Mouse (Mus musculus) cortical plate, adult 2 months (tissue): ENCODE measurements around the gene Gm49601. TPM values are rescaled to one million over a fixed set of nuclear protein-coding genes. Genes with fewer than 3 reads are reported as not detected.

Source experiments
- H3K27ac ChIP-seq: fragments of 200-500 bp; 2 replicates; pipeline ENCODE4 v1.5.1; 2012; ENCODE audit warnings: low read length, control low read depth, inconsistent platforms; ENCODE audit not compliant: insufficient read depth
- H3K4me1 ChIP-seq: fragments of 200-500 bp; 2 replicates; pipeline ENCODE4 v1.6.1; 2011; ENCODE audit warnings: low read length; ENCODE audit not compliant: control insufficient read depth, insufficient read depth
- H3K4me3 ChIP-seq: fragments of 200-500 bp; 2 replicates; pipeline ENCODE4 v1.5.1; 2011; ENCODE audit warnings: mild to moderate bottlenecking, low read length, control low read depth; ENCODE audit not compliant: insufficient read depth
- CTCF ChIP-seq: fragments of 200-500 bp; IDR thresholded peaks from 2 replicates; pipeline ENCODE4 v1.5.1; 2011; ENCODE audit warnings: mild to moderate bottlenecking, control low read depth, low read length; ENCODE audit not compliant: insufficient read depth; ENCODE audit errors: extremely low read depth
- POLR2A ChIP-seq: fragments of 200-500 bp; IDR thresholded peaks from 2 replicates; pipeline ENCODE4 v1.6.1; 2011; ENCODE audit warnings: mild to moderate bottlenecking, low read length, control low read depth; ENCODE audit not compliant: insufficient read depth; ENCODE audit errors: extremely low read depth
- polyA plus RNA-seq: library from polyadenylated mRNA; depleted of rRNA; stranded (reverse); fragments of >200 nt; gene quantifications from 2 replicates; pipeline ENCODE4 v1.2.3, GENCODE M21; 2012; rRNA removed

Gene Gm49601
- 156 and 173 TPM in 2 replicates for polyA plus RNA-seq

DNA sequence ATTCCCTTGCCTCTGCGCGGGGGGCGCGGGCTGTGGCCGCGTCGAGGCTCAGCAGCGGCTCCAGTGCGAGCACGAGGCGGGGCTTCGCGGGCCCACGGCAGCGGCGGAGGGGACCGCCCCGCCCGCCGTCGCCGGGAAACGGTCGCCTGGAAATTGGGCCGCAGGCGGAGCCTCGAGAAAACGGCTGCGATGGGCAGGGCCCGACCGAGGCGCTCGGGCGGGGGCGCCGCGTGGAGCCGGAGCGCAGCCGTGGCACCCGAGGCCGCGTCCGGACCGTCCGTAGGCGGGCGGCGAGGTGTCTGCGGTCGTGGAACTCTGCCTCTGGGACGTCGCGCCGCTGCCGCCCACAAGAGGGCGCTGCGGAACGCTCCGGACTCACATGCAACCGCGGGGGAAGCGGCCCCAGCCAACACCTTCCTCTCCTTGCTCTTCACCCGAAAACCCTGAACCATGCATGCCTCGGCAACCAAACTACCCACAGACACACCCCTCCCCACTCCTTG, at the start of gene Gm49601:
TSS of gene Gm49601 (minus strand) at position 52 of the 503 bp plus-strand sequence.
- Histone ChIP-seq H3K27ac (peak within 1 kb of the TSS; percentile 100), H3K4me1 (peaks cover 3% of the 10 kb centered on the region), H3K4me3 (peak within 1 kb of the TSS; percentile 93)
- TF ChIP-seq CTCF: peak; percentile 58
- no peak for TF ChIP-seq POLR2A

GRCm38 (mm10) chr16:18673005-18673404, 46.8 kb upstream of the Gm49601 start:
- Histone ChIP-seq H3K4me1 (no peaks in the 10 kb centered on the region), H3K4me3 (no peak overlapping the region), H3K27ac (no peak overlapping the region)
- TF ChIP-seq CTCF: no peak
- no peak for TF ChIP-seq POLR2A

DNA sequence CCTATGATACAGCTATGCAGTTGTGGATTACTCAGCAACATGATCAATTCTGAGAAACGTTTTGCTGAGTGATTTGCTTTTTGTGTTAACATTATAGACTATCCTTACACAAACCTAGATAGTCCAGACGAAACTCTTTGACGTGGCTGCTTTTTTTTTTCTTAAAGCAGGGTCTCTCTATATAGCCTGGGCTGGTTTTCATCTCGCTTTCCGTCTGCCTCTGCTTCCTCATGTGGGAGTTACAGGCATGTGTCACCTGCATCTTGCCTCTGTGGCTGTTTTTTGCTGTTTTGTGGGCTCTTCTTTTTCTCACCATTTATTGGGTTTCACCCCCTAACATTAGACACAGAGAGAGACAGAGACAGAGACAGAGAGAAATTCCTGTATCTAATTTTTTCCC, 45.8 kb upstream of the Gm49601 start:
- no peak for TF ChIP-seq CTCF
- no peak for TF ChIP-seq POLR2A
- H3K27ac ChIP-seq: no peak overlapping the region
- H3K4me3 ChIP-seq: no peak overlapping the region
- no peaks in the 10 kb centered on the region for H3K4me1 ChIP-seq

DNA sequence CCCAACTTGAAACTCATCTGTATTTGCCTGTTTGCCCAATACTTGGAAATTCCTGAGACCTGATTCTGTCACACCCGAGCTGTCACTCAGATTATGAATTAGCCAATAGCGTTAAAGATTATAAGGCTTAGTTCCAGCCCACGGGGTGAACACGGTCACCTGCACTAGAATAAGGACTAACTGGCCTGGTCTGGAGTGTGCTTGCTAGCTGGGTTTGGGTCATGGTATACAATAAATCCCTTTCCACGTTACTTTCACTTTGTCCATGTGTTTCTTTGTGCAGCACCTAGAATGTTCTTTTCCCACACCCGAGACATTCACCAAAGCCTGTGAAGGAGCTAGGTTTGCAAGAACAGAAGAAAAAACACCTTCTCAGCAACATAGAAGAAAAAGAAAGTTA, 43.7 kb upstream of the Gm49601 start:
- Histone ChIP-seq H3K27ac (no peak overlapping the region), H3K4me3 (no peak overlapping the region), H3K4me1 (no peaks in the 10 kb centered on the region)
- TF ChIP-seq POLR2A (no peak), CTCF (no peak)

GRCm38 (mm10) chr16:18658597-18658996, 32.4 kb upstream of the Gm49601 start:
- Histone ChIP-seq H3K4me1 (no peaks in the 10 kb centered on the region), H3K27ac (no peak overlapping the region), H3K4me3 (no peak overlapping the region)
- TF ChIP-seq POLR2A: no peak
- no peak for TF ChIP-seq CTCF

DNA sequence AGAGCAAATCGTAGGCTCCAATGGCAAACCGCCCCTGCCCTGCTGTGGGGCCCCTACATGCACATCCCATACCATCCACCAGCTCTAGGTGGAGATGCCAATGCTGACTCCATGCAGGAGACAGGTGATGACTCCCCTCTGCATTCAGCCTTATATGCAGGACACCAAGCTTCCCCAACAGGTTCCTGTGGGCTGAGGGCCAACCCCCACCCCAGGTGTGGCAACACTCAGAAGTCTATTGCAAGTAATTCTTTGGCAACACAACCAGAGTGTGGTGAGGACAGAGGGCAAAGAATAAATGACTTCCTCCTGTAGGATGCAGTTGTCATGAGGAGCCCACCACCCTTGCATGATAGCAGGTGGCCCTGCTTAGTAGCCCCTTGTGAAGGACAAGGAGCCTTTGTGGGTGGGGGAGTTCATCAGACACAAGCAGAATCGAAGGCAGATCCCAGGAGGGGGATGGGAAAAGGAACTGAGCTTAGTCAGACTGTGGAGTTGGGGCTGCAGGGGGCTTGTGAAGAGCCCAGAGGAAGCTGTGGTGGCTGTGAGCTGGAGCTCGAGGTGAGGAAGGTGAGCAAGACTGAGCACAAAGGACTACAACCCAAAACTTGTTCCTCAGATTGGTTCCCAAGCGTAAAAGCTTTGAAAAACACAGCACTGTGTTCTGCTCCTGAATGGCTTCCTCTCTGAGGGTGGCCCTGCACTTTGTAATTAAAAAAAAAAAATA, 29.3 kb upstream of the Gm49601 start:
- Histone ChIP-seq H3K27ac (no peak overlapping the region), H3K4me3 (no peak overlapping the region), H3K4me1 (no peaks in the 10 kb centered on the region)
- TF ChIP-seq CTCF: no peak
- no peak for TF ChIP-seq POLR2A

DNA sequence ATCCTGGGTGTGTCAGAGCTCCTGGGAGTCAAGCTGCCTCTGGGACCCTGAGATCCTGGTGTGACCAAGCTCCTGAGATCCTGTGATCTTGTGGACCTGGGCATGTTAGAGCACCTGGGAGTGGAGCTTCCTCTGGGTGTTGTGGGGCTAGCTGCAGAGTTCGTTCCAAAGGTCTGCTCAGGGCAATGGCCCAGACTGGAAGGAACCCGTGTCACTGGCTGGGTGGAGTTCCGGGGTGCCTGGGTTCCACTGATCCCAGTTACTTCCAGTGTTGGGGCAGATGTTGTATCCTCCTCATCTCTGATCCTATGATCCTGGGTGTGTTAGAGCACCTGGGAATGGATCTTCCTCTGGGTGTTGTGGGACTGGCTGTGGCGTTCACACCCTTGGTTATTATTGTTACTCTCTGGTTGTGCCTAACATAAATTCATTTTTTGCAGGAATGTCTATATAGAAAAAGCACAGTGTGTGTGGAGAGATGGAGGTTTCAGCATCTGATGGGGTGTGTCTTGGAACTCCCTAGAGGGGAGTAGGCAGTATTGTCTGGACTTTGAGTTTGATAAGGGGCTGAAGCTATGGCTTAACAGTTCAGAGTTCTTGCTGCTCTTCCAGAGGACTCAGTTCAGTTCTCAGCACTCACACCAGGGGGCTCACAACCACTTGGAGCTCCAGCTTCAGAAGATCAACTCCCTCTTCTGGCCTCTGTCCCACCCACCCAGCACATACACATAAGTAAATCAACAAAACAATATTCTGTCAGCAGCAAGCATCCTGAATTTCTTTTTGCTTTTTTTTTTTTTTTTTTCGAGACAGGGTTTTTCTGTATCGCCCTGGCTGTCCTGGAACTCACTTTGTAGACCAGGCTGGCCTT, 27.3 kb upstream of the Gm49601 start:
- no peak for TF ChIP-seq POLR2A
- TF ChIP-seq CTCF: no peak
- Histone ChIP-seq H3K27ac (no peak overlapping the region), H3K4me3 (no peak overlapping the region), H3K4me1 (no peaks in the 10 kb centered on the region)

GRCm38 (mm10) chr16:18649126-18649525, 22.9 kb upstream of the Gm49601 start:
- H3K4me1 ChIP-seq: no peaks in the 10 kb centered on the region
- H3K4me3 ChIP-seq: no peak overlapping the region
- TF ChIP-seq CTCF (no peak), POLR2A (no peak)
- no peak overlapping the region for H3K27ac ChIP-seq

DNA sequence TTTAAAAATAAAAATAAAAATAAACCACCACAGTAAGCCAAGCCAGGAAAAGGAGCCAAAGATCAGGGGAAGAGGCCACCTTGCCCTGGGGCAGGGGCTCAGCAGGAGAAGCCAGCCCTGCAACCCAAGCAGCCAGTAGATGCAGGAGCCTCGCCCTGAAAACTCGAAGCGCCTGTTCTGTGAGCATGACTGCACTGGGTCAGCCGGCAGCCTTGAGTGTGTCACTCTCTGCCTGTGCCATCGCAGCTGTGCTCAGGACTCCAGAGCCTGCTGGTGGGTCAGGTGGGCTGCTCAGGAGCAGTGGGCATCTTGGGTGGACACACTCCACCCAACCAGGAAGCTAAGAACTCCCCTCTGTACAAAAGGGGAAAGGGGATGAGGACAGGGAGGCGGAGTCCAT, 19.1 kb upstream of the Gm49601 start:
- Histone ChIP-seq H3K4me3 (no peak overlapping the region), H3K4me1 (peaks cover 4% of the 10 kb centered on the region), H3K27ac (no peak overlapping the region)
- TF ChIP-seq CTCF (no peak), POLR2A (no peak)

GRCm38 (mm10) chr16:18644485-18644884, 18.3 kb upstream of the Gm49601 start:
- Histone ChIP-seq H3K4me3 (no peak overlapping the region), H3K4me1 (peaks cover 4% of the 10 kb centered on the region), H3K27ac (no peak overlapping the region)
- TF ChIP-seq POLR2A (no peak), CTCF (no peak)
